Mouse (Mus musculus) lung, postnatal 36 days (tissue): ENCODE measurements at regions not wholly inside any gene's neighbourhood (a gene's known extent, or its start where the extent isn't known, plus 50 kb on each side); places are given as distances from the start of the nearest gene placed in this dataset.

Source experiments
- DNase-seq: peaks from one replicate; pipeline ENCODE4 v3.0.0; 2022; ENCODE audit warnings: mixed read lengths

GRCm38 (mm10) chr1:14413826-14414445, 1679.2 kb downstream of the 4930444P10Rik start:
- DNase-seq, result no peak

GRCm38 (mm10) chr1:14369957-14370833, 1722.9 kb downstream of the 4930444P10Rik start:
- no peak for DNase-seq

GRCm38 (mm10) chr1:14359998-14360640, 1733.0 kb downstream of the 4930444P10Rik start:
- no peak for DNase-seq
